Mouse (Mus musculus) gastrocnemius, adult 8-10 months (tissue): ENCODE measurements around the gene Igfbp7. TPM values are rescaled to one million over a fixed set of nuclear protein-coding genes. Genes with fewer than 3 reads are reported as not detected.

Experiments
- DNase-seq, 2 experiments: peaks; one replicate each; pipeline ENCODE4 v3.0.0; 2022; ENCODE audit warnings: low spot score in 2 of 2
- total RNA-seq, 4 experiments: library from RNA; stranded (reverse); gene quantifications; 2 replicates each; pipeline ENCODE4 v1.2.4; 2022

Igfbp7 gene
- total RNA-seq, 4 experiments from 2014 or later = 34.1 to 69.3 (median 46.6) TPM

DNA sequence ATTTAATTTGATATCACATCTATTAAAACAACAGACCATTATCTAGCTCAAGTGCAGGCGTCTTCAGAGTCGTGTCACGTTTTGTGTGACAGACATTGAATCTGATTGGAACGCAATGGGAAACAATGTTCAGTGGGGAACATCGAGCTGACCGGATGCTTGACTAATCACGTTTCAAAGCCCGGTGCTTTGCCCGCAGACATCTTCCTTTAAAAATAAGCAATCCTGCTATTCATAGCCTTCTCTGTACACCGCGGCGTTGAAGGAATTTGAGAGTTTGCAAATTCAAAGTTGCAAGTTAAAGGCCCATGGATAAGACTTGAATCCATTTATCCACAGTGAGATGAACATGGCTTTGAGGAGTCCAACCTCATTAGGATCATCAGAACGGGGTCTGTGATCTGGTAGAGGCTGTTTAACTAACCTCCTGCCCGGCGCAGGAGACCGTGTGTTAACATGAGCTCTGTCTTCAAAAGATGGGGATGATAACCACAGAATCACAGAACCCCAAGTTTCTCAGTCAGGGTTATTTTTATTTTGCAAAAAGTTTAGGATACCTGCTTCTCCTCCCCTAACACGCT lies 27.4 kb downstream of the Igfbp7 start:
- no peak for DNase-seq

DNA sequence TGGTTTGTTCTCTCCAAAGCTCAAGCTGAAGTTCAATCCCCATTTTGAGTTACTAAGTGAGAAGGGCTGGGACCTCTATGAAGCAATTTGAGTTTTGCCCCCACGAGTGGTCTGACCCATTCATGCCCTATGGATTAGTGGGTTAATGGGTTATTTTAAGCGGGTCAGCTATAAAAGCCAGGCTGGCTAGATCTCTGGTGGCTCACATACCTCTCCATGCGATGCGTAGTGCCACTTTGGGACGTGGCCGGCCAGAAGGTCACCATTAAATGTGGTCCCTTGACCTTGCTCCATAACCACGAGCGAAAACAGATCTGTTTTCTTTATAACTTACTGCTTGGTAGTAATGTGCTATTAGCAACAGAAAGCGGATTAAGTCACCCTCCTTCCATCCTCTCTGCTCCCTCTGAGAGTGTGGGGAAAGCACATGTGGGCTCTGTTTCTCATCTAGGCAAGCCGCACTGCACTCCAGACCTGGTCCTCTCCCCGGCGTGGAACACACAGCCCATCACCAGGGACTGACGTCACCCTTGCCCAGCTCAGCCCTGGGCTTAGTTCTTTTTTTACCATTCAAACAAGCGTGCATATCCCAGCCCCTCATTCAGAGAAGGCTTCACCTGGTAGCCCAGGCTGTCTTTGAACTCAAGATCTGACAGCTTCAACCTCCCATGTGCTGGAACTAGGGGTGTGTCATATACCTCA lies 28.3 kb downstream of the Igfbp7 start:
- no peak for DNase-seq

DNA sequence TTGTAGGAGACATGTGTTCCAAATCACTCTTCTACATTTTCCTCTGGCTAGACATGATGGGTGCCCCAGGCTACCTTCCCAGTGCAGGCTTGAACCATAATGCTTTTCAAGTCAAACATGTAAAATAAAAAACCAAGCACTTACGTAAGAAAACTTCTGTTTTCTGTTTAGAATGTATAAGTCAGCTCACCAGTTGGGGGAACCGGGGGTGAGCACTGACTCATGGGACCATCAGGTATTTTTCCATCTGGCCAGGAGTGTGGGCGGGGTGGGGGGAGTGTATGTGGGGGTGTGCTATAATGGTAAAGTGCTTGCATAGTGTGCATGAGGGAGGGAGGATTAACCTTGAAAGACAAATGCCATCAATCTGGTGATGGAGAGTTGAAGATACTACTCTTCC lies 29.8 kb downstream of the Igfbp7 start:
- DNase-seq = no peak

DNA sequence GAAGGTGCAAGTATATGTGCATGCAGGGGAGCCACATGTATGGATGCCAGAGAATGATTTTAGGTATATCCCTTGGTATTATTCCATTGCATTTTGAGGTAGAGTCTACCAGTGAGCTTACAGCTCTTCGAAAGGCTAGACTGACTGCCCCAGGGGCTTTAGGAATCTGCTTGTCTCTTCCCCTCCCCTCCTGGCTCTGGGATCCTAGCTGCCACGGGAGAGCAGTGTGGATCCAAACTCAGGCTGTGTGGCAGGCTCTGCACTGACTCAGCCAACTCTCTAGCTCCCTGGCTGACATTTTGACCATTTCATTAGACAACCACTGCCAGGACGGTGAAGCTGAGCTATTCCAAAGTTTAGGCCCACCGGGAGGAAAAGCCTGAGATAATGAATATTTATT lies 32.3 kb downstream of the Igfbp7 start:
- no peak for DNase-seq

DNA sequence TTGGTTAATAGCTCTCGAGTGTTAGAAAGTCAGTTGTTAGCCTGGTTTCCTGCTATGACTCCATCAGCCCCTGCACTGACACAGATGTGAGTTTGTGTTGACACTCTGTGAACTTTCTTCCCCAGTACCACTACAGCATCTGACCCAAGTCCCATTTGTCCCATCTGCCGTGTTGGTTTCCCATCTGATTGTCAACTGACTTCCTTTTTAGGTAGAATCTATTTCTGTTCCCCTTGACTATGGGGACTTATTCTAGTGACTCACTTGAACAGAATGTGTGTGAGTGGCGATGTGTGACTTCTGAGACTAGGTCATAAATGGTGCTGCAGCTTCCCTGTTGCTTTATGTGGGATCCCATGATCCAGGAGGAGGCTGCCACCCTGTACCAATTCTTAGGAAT lies 32.9 kb downstream of the Igfbp7 start:
- DNase-seq = no peak

DNA sequence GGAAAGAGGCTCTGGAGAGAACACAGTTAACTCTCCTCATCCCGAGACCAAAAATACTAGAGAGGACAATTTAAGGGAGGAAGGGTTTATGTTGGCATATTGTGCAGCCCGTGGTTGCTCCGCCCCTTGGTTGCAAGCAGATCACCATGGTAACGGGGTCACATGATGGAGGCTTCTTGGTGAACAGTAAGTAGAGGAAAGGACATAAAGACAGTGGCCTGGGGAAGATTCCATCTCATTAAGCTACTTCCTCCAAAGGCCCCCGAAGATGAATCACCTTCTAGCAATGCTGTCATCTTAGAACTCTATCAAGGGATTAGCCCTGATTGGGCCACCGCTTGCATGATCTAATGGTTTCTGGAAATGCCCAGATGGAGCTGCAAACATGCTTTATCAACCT lies 35.1 kb downstream of the Igfbp7 start:
- no peak for DNase-seq

DNA sequence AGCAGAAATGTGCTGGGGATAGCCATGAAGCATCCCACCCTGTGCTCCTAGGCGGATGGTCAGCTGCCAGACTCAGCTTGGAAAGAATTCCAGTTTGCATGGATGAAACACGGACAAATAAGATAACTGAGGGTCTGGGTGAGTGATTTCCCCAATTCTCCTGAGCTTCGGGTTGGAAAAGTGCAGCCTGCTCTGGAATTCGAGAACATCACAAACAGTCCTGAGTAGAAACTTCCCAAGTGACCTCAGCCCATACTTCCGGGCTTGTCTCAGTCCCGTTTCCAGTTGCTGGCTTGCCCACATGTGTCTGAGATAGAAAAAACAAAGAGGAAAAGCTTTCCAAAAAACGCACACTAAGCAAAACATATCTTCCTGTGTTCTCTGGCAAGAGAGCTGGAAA lies 35.6 kb downstream of the Igfbp7 start:
- peak in 1 of 2 experiments; percentile 25 for DNase-seq

DNA sequence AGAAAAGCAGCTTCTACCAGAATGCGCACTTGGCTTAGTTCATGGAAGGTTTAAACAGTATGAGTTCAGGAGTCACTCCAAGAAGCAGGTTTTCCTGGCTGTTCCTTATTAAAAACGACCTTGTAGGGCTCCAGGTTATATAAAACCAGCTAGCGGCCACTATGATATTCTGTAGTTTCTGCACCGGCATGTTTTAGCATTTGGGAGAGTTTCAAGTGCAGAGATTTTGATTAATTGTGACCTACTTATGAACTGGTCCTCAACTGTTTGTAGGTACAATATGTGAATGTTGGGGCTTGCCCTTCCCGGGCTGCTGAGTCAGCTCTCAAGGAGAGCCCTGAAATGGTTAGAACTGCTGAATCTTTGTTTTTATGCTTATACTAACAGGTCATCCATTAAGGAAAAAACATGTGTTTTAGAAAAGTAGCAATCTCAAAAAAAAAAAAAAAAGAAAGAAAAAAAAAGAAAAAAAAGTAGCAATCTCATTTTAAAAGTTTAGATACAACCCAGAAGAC lies 37.4 kb downstream of the Igfbp7 start:
- DNase-seq = no peak

DNA sequence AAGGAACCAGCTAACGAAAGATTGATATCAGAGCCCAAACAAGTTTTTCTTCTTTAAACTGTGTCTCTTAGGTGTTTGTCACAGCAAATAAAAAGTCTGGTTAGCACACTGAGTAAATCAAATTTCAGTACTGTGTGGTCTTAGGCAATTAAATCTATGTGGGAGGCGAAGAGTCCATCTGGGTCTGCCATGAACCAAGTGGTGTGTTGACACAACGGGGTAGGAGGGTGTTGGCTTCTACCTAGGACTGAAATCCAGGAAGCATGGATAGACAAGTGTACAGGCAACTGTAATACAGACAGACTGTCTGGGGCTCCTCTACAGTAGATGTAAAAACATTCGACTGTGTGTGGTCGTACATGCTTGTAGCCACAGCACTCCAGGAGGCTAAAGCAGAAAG lies 38.4 kb downstream of the Igfbp7 start:
- DNase-seq = no peak

DNA sequence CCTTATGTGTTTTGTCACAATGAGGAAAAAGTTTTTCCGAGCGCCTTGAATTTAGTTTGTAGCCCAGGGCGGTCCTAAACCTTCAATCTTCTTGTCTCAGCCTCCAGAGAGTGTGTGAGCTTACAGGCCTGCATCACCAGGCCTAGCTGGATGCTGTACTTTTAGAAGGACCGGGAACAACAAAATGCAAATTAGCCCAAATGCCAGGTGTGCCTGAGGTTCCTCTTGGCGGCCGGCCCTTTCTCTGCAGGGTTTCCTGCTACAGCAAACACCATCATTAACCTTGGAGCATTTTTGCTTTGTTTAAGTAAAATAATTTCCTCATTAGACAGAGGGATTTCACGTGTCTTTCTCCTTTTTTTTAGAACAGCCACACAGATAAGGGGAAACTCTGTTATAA lies 39.6 kb downstream of the Igfbp7 start:
- no peak for DNase-seq

DNA sequence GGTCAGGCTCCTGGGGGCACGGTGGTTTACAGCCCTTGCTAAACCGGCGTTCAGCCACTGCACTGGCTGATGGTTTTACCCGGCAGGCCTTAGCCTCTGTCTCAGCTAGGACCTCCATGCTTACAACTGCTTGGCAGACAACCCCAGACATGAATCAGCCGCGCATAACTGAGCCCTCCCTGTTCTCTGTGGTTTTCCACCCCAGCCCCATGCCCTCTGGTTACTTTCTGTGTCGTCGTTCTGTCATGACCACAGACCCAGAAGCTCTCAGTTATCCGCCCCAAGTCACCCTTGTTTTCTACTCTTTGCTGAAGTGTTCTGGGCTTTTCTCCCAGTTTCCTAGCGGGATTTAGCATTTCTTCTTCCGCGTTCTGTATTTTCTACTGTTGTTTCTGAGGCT lies 40.2 kb downstream of the Igfbp7 start:
- DNase-seq = no peak

DNA sequence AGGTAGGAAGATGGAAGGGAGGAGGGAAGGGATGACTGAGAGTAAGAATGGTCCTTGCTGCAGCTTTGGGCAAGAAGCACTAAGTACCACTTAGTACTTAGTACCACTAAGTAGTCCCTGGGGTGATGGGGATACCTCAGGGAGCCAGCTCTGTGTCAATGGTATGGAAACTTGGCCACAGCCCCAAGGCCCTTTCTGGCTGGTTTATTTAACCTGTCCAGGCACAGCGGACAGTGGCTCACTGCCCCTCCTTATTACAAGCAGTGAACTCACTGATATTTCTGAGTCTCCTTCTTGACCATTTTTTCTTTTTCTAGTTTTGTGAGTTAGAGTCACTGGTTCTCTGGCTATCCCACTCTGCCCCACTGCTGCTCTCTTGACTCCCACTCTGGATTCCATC lies 40.7 kb downstream of the Igfbp7 start:
- DNase-seq = no peak

DNA sequence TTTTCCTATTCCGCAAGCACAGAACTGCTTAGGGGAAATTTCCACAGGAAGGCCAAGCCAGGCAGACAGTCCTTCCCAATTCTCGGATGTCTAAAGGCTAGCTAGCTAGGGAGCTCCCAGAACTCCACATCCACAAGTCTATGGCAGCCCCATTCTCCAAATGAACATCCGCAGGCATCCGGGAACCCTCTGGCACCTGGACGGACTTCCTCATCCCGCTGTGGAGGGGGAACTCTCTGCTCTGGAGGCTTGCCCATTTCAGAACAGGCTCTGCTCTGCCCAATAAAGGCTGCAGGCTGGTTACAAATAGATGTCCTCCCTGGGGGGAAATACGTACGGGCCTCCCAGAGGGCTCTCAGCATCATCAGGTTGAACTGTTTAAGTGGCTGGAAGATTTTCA lies 41.5 kb downstream of the Igfbp7 start:
- no peak for DNase-seq

DNA sequence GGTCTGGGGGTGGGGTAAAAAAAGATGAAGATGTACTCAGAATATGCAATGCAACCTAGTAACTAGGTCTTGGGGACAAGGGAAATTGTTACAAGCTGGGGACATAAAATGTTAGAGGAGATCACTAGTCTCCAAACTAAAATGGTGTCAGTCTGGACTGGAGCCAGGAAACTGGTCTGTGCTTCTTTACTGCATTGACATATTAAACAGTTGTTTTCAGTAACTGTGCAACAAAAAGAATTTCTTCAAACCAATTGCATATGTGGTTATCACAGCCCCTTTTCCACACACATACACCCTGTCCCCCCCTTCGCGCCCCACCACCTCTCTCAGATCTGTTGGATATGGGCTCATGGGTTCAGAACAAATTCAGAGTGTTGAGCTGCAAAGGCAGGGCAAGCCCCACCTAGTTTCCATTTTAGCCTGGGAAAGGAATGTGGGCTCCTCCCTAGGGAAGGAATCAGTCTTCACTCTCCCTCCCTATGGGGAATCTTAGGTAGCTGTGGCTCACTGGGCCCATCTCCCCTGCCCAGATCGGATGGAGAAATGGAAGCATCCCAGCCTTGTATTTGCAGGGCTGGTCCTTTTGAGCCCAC lies 43.3 kb downstream of the Igfbp7 start:
- DNase-seq = no peak

DNA sequence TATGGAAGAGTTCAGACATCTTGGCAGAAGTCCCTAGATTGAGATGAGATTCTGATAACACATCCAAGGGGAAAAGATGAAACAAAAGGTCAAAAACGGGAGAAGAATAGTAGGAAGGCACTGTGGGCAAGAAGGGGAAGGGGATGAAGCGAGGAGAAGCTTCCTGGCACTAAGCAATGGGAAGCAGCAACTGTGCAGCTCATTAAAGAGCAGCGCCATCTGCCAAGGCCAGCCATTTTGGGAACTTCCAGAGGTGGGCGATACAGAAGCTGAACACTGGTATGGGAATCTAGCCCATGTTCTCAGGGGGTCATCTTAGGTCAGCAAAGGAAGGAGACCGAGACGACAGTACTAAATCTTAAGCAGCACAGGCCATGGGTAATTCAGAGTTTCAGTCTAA lies 44.2 kb downstream of the Igfbp7 start:
- no peak for DNase-seq

DNA sequence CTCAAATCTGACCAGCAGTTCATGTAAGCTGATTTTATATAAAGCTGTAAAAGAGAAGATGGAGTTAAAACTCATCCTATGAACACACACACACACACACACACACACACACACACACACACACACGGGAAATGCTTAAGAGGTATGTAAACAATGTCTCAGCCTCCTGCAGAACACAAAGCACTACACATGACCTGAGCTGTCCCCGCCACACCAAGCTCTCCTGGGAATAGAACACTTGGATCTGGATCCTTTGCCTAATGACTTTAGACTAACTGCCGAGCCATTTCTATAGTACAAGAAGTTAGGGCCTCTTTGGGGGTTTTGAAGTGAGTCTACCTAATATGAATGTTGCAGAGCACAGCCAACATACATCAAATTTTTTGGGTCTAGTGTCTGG lies 45.7 kb downstream of the Igfbp7 start:
- DNase-seq = no peak

DNA sequence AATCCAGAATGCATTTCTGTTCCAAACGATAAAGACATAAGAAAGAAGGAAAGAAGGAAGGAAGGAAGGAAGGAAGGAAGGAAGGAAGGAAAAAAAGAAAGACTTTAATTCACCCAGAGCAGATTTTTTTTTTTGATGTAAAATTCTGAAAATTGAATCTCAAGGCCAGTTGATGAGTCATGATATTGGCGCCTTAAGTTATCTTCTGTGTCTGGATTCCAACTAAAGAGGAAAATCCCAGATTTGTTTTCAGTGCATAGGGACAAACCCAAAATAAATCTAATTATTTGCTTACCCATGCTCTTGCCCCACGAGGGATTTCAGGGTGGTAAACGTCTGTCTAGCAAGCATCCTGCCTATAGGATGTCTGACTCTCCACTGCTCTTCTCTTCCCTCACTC lies 46.8 kb downstream of the Igfbp7 start:
- DNase-seq = no peak

DNA sequence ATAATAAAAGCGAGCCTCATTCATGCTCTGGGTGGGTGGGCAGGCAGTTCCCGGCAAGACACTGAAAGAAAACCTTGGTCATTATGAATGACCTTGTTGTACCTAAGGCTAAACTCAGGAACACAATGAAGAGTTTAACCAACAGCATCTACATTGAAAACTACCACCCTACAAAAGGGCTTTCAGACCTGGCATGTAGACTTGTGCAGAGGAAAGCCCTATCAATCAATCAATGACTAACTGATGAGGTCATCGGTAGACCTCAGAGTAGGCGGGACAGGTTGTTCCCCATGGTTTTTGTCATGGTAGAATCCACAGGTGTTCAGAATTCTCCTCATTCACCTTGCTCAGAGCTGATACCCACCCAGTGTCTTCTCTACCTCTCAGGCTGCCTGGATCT lies 47.9 kb downstream of the Igfbp7 start:
- no peak for DNase-seq

DNA sequence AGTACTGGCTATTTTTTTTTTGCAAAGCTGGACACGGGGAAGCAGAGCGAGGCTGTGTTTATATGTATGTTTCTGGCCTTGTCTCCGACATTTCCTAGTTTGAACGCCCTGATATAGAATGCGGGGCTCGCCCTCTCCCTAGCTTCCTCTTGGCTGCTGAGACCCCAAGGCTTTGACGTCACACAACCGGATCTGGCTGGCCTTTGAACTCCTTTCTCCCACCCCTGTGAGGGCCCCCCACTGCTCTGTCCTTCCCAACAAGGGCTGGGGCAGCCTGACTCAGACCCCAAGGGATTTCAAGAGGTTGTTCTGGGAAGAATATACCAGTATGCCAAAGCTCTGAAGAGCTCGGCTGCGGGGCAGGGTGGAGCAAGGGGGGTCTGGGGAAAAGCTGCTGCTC lies 49.5 kb downstream of the Igfbp7 start:
- DNase-seq = peak; percentile 41 to 46

DNA sequence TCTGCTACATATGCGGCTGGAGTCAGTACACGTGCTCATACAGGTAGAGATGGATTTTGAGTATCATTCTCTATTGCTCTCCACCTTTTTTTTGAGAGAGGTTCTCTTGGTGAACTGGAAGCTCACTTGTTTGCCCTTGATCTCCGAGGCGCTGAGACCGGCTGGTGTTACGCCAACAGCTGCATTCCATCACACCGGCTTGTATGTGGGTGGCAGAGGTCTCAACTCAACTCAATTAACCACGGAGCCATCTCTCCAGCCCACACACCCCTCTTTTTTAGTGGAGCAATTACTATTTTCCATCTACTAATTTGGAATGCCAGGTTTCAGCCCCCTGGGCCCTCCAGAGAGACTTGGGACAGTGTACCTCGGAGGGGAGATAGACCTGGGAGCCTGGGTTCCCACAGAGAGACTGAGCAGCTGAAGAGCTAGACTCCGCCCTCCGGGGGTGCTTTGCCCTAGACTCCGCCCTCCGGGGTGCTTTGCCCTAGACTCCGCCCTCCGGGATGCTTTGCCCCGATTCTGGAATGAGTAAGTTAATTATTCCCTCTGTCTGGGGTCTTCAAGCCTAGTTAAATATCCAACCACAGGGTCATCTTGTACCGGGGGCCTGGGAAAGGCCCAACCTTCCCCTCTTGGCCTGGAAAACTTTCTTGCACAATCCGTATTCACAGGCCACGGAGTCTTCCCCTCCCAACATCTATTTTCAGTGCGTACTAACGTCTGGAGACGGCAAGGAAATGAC lies 50.3 kb downstream of the Igfbp7 start:
- peak; percentile 37 to 62 for DNase-seq

DNA sequence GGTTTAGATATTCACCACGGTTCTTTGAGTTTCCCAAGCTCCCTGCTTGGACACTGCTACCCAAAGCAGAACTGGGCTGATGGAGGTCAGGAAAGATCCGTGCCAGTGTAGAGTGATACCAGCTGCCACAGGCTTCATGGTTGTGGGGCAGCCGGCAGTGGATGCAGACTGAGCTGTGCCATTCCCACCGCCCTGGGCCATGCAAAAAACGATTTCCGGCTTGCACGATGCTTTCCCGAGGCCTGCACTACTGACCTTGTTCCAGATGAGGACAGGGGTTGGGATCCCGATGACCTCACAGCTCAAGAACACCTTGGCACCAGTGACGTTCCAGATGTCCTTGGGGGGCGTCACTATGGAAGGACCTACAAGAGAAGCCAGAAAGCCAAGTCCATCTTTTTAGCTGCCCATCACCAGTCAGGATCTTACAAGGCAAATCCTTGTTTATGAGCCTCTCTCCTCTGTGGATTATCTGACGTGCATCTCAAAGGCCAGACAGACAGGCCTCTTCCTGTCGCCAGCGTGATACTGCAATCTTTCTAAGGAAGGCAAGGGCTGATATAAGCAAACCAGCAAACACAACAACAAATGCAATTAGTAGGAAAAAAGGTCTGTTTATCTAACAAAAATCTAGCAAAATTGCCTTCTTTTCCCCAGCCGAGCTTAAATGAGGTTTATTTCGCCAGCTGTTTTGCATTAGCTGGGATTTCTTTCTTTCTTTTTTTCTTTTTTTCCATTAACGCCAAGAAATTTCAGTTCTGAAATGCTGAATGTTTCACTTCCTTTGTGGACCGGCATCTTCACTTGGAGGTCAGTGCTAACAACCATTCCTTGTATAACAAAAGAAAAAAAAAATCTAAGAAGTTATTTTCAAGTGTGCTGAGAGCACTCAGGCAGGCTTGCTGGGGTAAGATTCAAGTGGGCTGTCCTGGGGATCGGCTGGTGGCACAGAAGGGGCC lies 52.3 kb downstream of the Igfbp7 start:
- no peak for DNase-seq
